Mouse (Mus musculus): Measurements from ENCODE around the gene Shisal2a.
A peak's percentile ranks its signal among the peaks of the same experiment; 100 is the strongest.

The Shisal2a gene

GRCm38 (mm10) chr4:108383183-108383714 lies at the start of gene Shisal2a:
Gene Shisal2a, minus strand, starts transcription at chr4:108383349.
- DNase-seq (ENCODE audit: low read depth, low spot score), result peak; percentile 51
- Histone ChIP-seq H3K36me3 (ENCODE audit: control insufficient read depth, insufficient read depth, low read length, poor library complexity, severe bottlenecking) (no peaks in the 10 kb centered on the region), H3K27me3 (ENCODE audit: control insufficient read depth, insufficient read depth, low read length, poor library complexity, severe bottlenecking) (no peaks in the 10 kb centered on the region)

DNA sequence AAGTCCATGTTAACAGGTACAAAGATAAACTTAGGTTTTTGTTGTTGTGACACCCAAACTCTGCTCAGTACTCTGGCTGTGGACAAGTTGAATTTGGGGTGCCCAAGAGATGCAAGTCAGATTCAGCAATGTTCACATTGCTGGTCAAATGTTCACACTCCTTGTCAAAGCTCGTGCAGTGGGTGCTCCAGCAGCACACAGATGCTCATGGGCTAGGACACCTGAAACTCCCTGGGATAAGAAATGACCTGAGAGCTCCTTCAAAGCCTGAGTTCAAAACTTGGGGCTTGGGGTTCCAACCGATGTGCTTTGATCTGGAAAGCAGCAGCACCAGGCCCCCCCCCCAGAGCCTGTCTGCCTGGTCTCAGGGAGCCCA lies 48.4 kb upstream of the Shisal2a start:
- Histone ChIP-seq H3K27me3 (ENCODE audit: control insufficient read depth, insufficient read depth, low read length, poor library complexity, severe bottlenecking) (no peaks in the 10 kb centered on the region), H3K36me3 (ENCODE audit: control insufficient read depth, insufficient read depth, low read length, poor library complexity, severe bottlenecking) (no peaks in the 10 kb centered on the region)
- DNase-seq (ENCODE audit: low read depth, low spot score), result no peak

- no peak for DNase-seq (ENCODE audit: low read depth, low spot score)
- no peaks in the 10 kb centered on the region for H3K36me3 ChIP-seq (ENCODE audit: control insufficient read depth, insufficient read depth, low read length, poor library complexity, severe bottlenecking)
- no peaks in the 10 kb centered on the region for H3K27me3 ChIP-seq (ENCODE audit: control insufficient read depth, insufficient read depth, low read length, poor library complexity, severe bottlenecking)
These were observed 47.8 kb upstream of the Shisal2a start for GRCm38 (mm10) chr4:108430656-108431560.

DNA sequence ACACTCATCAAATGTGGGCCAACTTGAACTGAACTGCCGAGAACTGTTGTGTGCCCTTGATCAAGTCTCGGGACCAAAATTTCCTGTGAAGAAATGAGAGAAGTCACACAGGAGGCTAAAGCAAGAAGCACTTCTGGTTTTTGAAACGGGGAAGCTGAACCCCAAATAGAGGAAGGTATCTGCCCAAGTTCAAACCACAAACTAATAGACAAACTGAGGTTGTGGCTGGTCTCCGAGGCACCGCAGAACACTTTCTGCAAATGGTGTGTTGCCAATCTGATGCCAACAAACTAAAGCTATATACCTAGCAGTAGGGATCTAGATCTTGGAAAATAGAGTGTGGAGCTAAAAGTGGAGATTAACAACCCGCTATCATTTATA lies 45.2 kb upstream of the Shisal2a start:
- DNase-seq (ENCODE audit: low read depth, low spot score), result peak; percentile 66
- Histone ChIP-seq H3K36me3 (ENCODE audit: control insufficient read depth, insufficient read depth, low read length, poor library complexity, severe bottlenecking) (no peaks in the 10 kb centered on the region), H3K27me3 (ENCODE audit: control insufficient read depth, insufficient read depth, low read length, poor library complexity, severe bottlenecking) (no peaks in the 10 kb centered on the region)

DNA sequence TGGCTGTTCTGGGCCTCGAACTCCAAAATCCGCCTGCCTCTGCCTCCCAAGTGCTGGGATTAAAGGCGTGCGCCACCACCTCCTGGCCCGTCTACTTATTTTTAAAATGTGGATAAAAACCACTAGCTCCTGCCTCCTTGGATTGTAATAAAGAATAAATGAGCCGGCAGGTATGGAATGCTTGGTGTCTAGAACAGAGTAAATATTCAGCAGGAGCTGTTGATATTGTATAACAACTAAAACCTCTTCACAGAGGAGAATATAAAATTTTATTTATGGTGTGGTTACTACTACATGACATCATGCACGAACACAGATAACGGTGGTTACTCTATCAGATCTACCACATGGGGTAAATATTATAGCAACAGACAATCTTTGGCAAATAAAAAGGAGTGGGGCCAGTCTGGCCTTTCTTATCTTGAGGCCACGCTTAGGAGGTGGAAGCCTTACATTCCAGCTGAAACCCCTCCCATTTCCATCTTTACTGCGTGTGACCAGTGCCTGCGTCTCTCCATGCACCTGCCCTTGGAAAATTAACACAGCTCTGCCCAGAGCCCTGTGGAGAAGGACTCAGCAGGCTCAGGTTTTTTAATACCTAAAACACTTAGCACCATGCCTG lies 44.7 kb upstream of the Shisal2a start:
- Histone ChIP-seq H3K36me3 (ENCODE audit: control insufficient read depth, insufficient read depth, low read length, poor library complexity, severe bottlenecking) (no peaks in the 10 kb centered on the region), H3K27me3 (ENCODE audit: control insufficient read depth, insufficient read depth, low read length, poor library complexity, severe bottlenecking) (no peaks in the 10 kb centered on the region)
- DNase-seq (ENCODE audit: low read depth, low spot score), result no peak

DNA sequence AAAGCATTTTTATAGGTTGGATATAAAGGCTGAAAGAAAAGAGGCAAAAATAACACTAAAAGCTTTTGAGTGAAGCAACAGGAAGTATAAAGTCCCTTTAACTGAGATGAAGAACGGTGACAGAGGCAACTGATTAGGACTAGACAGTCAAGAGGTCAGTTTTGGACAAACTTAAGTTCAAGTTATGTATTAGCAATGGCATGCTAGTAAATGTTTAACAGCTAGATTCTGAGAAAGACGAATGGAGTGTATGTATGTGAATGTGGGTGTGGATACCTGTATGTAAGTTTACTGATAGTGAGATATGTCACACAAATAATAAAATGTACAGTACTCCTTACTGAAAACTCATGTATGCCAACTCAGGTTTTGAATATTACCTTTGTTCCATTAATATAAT lies 41.4 kb upstream of the Shisal2a start:
- H3K36me3 ChIP-seq (ENCODE audit: control insufficient read depth, insufficient read depth, low read length, poor library complexity, severe bottlenecking), result no peaks in the 10 kb centered on the region
- H3K27me3 ChIP-seq (ENCODE audit: control insufficient read depth, insufficient read depth, low read length, poor library complexity, severe bottlenecking), result no peaks in the 10 kb centered on the region
- DNase-seq (ENCODE audit: low read depth, low spot score), result no peak

GRCm38 (mm10) chr4:108407621-108408020 lies 24.5 kb upstream of the Shisal2a start:
- no peaks in the 10 kb centered on the region for H3K27me3 ChIP-seq (ENCODE audit: control insufficient read depth, insufficient read depth, low read length, poor library complexity, severe bottlenecking)
- DNase-seq (ENCODE audit: low read depth, low spot score), result no peak
- H3K36me3 ChIP-seq (ENCODE audit: control insufficient read depth, insufficient read depth, low read length, poor library complexity, severe bottlenecking), result no peaks in the 10 kb centered on the region

DNA sequence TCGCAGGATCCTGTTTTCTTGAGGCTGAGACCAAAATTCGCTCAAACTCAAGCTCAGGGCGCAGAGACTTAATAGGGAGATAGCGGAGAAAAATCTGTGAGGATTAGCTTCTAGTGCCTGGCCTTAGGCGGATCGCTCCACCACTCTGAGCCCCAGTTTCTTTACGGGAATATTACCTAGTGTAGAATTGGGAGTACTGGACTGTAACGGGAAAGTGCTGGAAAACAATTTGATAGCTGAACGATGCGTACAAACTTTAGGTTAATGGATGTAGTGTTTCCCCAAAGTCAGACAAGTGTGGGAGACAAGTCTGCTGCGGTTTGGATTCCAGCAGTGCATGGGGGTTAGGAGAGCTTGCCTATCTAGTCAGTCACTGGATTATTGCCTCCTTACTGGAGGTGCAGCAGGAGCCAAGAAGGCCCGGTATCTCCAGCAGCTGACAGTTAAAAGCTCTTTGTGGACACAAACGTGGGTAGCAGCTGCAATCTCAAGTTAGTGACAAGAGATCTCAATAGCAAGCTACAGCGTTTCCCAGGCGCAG lies 23.8 kb upstream of the Shisal2a start, which contains the start of gene Gpx7:
Gene Gpx7, minus strand, starts transcription at position 101 of the 541 bp plus-strand sequence.
- Histone ChIP-seq H3K36me3 (ENCODE audit: control insufficient read depth, insufficient read depth, low read length, poor library complexity, severe bottlenecking) (no peaks in the 10 kb centered on the region), H3K27me3 (ENCODE audit: control insufficient read depth, insufficient read depth, low read length, poor library complexity, severe bottlenecking) (no peaks in the 10 kb centered on the region)
- no peak for DNase-seq (ENCODE audit: low read depth, low spot score)

GRCm38 (mm10) chr4:108406138-108406860 lies 23.1 kb upstream of the Shisal2a start:
- Histone ChIP-seq H3K27me3 (ENCODE audit: control insufficient read depth, insufficient read depth, low read length, poor library complexity, severe bottlenecking) (no peaks in the 10 kb centered on the region), H3K36me3 (ENCODE audit: control insufficient read depth, insufficient read depth, low read length, poor library complexity, severe bottlenecking) (no peaks in the 10 kb centered on the region)
- DNase-seq (ENCODE audit: low read depth, low spot score), result peak; percentile 44

- H3K27me3 ChIP-seq (ENCODE audit: control insufficient read depth, insufficient read depth, low read length, poor library complexity, severe bottlenecking), result no peaks in the 10 kb centered on the region
- no peak for DNase-seq (ENCODE audit: low read depth, low spot score)
- no peaks in the 10 kb centered on the region for H3K36me3 ChIP-seq (ENCODE audit: control insufficient read depth, insufficient read depth, low read length, poor library complexity, severe bottlenecking)
These were observed 22.6 kb upstream of the Shisal2a start for GRCm38 (mm10) chr4:108405766-108406137.

DNA sequence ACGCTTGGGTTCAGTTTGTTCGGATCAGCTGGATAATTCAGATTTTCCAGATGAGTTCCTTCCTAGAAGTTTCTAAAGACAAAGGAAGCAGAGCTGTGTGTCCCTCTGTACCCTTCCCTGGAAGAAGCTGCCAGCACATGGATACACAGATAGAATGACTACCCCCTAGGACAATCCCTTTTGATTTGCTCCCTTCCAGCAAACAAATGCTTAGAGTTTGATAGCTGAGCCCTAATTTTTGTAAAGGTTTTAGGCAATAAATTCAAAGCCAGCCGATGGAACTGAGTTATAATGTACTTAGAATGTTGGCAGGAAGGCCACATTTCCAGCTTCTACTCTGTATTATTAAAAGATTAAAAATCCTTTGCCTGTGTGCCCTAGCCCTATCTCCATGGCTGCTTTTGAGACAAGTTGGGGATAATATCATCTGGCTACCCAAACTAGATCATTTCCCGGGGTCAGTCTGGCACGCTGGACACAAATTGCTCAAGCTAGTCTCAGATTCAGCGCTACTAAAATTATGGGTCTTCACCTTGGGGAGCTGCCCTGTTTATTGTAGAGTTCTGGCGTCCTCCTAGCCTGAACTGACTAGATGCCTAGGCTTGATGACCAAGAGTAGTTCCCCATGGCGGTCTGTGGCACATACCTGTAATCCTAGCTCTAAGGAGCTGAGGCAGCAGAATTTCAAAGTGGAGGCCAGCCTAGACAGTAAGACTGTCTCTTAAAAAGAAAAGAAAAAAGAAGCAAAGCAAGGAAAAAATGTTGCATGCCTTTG lies 20.9 kb upstream of the Shisal2a start:
- Histone ChIP-seq H3K27me3 (ENCODE audit: control insufficient read depth, insufficient read depth, low read length, poor library complexity, severe bottlenecking) (no peaks in the 10 kb centered on the region), H3K36me3 (ENCODE audit: control insufficient read depth, insufficient read depth, low read length, poor library complexity, severe bottlenecking) (no peaks in the 10 kb centered on the region)
- no peak for DNase-seq (ENCODE audit: low read depth, low spot score)

DNA sequence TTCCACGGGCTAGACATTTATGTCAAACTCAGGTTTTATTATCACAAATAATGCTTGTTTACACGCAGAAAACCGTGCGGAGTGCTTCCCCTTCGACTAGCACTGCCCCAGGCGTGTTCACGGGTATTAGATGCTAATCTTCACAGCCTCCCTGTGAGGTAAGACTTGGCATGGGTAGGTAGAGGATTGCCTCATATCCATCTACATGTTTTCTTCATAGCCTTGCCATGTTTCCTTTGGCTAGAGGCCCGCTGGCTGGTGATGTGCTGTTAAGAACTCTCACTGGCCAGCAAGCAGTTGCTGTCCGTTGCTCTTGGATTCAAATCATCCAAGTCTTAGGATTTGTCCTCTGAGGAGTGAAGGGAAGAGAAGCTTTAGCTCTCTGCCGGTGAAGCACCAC lies 17.2 kb upstream of the Shisal2a start:
- Histone ChIP-seq H3K27me3 (ENCODE audit: control insufficient read depth, insufficient read depth, low read length, poor library complexity, severe bottlenecking) (no peaks in the 10 kb centered on the region), H3K36me3 (ENCODE audit: control insufficient read depth, insufficient read depth, low read length, poor library complexity, severe bottlenecking) (no peaks in the 10 kb centered on the region)

GRCm38 (mm10) chr4:108394236-108394635 lies 11.1 kb upstream of the Shisal2a start:
- H3K36me3 ChIP-seq (ENCODE audit: control insufficient read depth, insufficient read depth, low read length, poor library complexity, severe bottlenecking), result no peaks in the 10 kb centered on the region
- DNase-seq (ENCODE audit: low read depth, low spot score), result no peak
- H3K27me3 ChIP-seq (ENCODE audit: control insufficient read depth, insufficient read depth, low read length, poor library complexity, severe bottlenecking), result no peaks in the 10 kb centered on the region; the same call in 1 of the 2 replicates

More for the DNA sequence above, 17.2 kb upstream of the Shisal2a start:
- no peak for DNase-seq (ENCODE audit: low read depth, low spot score)

- Histone ChIP-seq H3K36me3 (ENCODE audit: control insufficient read depth, insufficient read depth, low read length, poor library complexity, severe bottlenecking) (no peaks in the 10 kb centered on the region), H3K27me3 (ENCODE audit: control insufficient read depth, insufficient read depth, low read length, poor library complexity, severe bottlenecking) (no peaks in the 10 kb centered on the region; the same call in 1 of the 2 replicates)
- no peak for DNase-seq (ENCODE audit: low read depth, low spot score)
These were observed 9.4 kb upstream of the Shisal2a start for GRCm38 (mm10) chr4:108392558-108392957.

All from splenic B cell, adult 2 months (primary cell).